Mouse (Mus musculus): ENCODE data around the gene Gm5447. TPM values are rescaled to one million over a fixed set of nuclear protein-coding genes. Genes with fewer than 3 reads are reported as not detected.

The Gm5447 gene
- total RNA-seq, 2 experiments from 2014 or later: not detected

DNA sequence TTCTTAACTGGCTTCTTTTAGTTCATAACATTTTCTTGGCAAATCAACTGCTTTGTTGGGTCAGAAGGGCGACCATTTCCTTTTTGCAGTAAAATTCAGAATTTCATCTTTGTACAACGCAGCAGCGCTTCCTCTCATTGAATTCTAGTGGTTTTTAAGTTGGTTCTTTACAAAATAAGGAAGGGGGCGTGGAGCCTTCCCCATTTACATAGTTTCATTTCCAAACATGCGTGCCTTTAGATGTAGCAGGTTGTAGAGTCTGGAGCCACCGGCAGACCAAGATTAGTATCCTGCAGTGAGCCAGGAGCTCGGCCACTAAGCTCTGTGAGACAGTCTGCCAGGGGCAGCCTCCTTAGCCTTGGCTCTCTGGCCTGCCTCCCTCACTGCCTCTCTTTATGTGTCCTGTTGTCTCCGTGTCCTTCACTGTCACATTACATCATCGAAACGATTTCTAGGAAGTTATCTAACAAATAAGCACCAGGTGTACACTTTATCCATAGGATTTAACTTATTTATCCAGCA, 13.0 kb downstream of the Gm5447 start:
- no peak for DNase-seq

DNA sequence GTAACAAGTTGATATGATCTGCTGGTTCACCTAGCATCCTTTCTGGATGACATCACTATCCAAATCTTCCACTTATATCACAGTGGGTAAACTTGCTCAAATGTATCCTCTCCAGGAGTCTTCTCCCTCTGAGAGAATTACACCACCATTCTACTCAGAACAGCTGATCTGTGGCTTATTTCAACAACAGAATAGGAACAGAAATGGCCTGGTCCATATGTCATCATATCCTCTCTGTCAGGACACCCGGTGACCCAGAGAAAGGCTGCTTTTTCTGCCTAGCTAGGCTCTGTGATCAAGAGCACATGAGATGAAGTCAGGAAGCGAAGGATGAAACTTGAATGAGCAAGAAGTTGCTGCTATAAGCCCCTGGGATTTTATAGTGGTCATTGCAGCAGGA, 13.7 kb downstream of the Gm5447 start:
- DNase-seq: no peak

GRCm38 (mm10) chr13:30989710-30990109, 15.7 kb downstream of the Gm5447 start:
- DNase-seq: no peak

- no peak for DNase-seq
These were observed 16.2 kb downstream of the Gm5447 start for GRCm38 (mm10) chr13:30990233-30990632.

- peak; percentile 17 for DNase-seq
These were observed 19.8 kb downstream of the Gm5447 start for GRCm38 (mm10) chr13:30993819-30994218.

DNA sequence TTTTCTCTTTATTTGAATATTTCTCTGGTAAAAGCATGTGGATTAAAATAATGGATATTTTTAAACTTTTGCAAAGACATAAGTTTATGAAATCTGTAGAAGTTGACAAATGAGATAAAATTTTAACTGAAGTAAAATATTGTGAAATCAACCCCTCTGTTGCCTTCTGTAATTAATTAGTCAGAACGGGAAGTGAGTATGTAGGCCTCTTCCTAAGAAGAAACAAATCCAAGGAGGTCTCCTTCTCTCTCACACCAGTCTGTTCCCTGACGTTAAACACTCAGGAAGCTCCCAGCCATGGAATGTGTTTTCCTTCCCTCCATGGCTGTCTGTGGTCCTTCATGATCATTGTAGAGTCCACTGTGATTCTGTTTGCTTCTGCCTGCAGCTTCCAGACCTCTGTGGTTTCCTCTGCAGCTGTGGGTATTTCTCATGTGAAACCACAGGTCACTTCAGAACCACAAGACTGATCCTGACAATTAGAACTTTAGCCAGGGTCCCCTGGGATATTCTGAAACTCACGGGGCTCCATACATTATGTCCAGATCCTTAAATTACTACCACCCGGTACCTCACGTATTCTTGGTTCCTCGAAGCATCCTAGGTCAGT, 20.4 kb downstream of the Gm5447 start:
- no peak for DNase-seq

DNA sequence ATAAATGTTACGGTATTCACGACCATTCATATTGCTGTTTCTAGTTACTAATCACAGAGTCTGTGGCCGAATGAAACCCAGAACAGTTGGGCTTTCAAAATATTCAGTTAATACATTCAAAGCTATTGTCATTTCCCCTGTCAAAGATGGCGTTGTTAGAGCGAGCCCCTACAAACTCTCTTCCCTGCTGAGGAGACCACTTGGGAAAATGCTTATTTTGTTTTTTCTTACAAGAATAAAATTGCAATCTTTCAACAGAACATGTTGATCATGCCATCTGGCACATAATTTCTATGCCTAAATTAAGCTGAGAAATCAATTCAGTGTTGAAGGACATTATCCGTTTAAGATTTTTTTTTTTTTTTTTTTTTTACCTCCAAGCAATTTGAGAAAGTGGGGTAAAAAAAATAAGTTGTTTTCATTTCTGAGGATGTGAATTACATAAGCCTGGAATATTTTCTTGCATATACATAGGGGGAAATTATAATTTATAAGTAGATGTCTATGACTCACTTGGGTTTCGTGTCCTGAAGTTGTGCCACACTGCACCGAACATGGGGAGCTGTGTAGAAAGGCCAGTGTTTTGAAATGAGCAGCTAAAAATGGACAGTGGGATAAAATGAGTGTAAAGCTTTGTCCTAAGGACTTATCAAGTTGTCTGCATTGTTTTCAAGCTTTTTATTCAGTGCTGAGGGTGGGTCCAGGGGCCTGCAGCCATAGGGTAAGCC, 23.7 kb downstream of the Gm5447 start:
- no peak for DNase-seq

- no peak for DNase-seq
These were observed 25.8 kb downstream of the Gm5447 start for GRCm38 (mm10) chr13:30999799-31000198.

DNA sequence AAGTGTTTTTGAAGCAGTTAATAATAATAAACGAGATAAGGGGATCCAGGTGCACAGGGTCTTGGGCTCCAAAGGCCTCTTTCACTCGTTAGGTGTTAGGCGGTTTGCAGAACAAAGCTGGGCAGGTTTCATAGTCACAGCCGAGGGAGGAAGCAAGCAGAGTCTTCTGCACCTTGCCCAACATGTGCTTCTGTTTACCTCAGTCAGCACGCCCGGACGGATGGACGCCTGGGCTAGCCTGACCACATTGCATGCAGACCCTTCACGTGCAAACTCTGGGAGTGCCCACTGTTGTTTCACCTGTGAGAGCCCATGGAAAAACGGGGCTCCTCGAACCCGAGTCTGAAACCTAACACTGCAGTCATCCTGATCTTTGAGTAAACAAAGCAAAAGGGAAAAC, 30.5 kb downstream of the Gm5447 start:
- DNase-seq: no peak

DNA sequence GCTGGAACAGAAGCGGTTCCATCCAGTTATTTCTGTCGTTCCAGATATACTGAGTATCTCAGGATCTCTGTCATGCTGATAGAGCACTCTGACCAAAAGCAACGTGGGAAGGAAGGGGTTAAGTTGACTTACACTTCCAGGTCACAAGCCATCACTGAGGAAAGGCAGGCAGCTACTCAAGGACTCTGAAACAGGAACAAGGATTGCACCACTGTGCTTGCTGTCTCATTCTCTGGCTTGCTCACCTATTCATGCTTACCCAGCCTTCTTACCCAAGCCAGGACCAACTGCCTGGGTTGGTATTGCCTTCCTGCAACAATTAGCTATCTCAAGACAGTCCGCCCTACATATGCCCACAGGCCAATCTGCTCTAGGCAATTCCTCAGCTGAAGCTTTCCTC, 31.0 kb downstream of the Gm5447 start:
- DNase-seq: no peak

- no peak for DNase-seq
These were observed 43.5 kb downstream of the Gm5447 start for GRCm38 (mm10) chr13:31017545-31017944.

DNA sequence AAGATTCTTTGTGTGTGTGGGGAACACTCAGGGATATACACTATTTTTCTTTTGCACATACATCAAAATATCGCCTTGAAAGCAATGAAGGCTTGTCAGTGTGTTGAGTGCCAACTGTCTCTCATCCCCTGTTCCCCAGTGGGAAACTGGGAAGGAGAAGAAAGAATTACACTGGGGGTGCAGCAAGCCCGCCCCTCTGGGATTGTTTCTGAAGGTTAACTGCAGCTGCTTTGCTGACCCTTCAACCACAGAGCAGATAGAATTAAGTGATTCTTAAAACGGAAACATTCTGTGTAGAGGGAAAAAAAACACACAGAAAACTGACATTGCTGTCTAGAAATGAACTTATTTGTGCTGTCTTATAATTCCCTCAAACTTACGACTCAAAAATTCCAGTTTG, 47.5 kb downstream of the Gm5447 start:
- DNase-seq: no peak

DNA sequence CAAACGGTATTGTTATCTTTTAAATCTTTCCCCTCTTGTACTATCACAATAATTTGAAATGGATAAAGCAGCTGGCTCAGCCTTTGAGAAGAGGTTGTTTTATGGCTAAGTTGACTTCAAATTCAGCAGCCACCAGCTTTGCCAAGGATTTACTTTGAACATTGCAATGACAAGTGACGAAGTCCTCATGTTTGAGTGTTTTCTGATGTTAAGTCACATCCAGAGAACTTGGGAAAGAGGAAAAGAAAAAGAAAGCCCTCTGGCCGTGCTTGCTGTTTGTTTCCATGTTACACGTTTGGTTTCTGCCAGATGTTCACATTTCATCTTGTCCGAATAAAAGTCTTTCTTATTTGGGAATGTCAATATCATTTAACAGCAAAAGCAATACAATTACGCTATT, 47.9 kb downstream of the Gm5447 start:
- no peak for DNase-seq

- no peak for DNase-seq
These were observed 49.7 kb downstream of the Gm5447 start for GRCm38 (mm10) chr13:31023664-31024063.

Other genes with a start within 250 kb of the Gm5447 start
- gene Irf4, start 225.0 kb upstream of the Gm5447 start, total RNA-seq (2021): 1 to 10 TPM; 1.8 to 2.7 TPM
- under 1 TPM in 1 of 2 experiments, not detected in 1; 0.26 TPM for gene Hus1b, start 26.4 kb upstream of the Gm5447 start, total RNA-seq (2021)
- gene Exoc2, start 111 bp upstream of the Gm5447 start, total RNA-seq (2021): 10 to 100 TPM; 13.9 to 15.9 TPM

Data from gastrocnemius, postnatal 10 days (tissue).